Mouse (Mus musculus): ENCODE data around the gene Pde11a. TPM values are rescaled to one million over a fixed set of nuclear protein-coding genes. Genes with fewer than 3 reads are reported as not detected.
"Not testable (repeated sequence)": the region's sequence is repeated elsewhere in the genome, so short reads cannot be mapped to it uniquely, and the experiment has no call there.

Gene Pde11a
- total RNA-seq, 2 experiments from 2014 or later, result 0.14 to 0.25 TPM

DNA sequence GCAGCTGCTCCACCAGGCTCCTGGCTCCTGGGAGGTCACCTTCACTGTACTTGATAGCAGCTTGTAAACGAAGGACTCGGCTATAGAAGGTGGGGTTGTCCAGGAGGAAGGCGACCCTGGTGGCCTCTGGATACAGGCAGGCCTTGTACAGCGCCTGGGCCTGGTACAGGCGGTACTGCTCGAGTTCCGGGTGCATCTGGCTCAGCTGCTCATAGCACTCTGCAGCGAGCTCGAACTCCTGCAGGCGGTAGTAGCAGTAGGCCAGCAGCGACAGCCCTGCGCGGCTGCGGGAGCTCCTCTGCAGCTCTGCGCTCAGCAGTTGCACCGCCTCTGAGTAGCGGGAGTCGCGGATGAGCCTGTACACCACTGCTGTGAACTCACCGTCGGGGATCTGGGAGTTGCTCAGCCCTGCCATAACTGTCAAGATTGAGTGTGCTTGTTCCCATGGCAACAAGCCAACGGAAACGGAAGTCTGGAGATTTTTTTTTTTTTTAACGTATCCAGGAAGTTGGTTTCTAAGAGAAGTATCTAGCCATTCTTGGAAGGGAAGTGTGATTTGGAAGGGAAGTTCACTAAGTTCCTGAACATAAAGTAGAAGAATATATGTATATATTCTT is 360.7 kb downstream of the Pde11a start, which contains the start of gene Ttc30a2:
Gene Ttc30a2, minus strand, starts transcription at position 419 of the 617 bp plus-strand sequence.
- intact Hi-C loops (cut with DNase I), result not testable (repeated sequence)
- DNase-seq, result peak; percentile 58 to 80

DNA sequence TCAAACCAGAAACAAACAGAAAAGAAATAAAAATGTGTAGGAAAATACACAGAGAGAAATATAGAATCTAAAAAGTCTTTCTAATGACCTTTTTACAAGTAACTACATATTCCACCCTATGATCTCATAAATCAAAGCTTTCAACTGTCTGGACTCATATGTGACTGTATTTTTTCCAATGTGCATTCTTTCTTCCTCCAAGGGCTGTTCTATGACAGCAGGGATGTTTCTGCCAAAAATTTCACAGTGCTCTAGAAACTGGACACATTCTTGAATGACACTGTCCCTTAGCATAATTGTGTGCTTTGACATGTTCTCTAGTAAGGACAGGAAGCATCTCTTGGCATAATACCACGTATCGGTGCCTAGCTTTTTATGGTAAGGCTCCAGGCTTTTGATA is 362.5 kb downstream of the Pde11a start:
- intact Hi-C loops (cut with DNase I), result not testable (repeated sequence)

DNA sequence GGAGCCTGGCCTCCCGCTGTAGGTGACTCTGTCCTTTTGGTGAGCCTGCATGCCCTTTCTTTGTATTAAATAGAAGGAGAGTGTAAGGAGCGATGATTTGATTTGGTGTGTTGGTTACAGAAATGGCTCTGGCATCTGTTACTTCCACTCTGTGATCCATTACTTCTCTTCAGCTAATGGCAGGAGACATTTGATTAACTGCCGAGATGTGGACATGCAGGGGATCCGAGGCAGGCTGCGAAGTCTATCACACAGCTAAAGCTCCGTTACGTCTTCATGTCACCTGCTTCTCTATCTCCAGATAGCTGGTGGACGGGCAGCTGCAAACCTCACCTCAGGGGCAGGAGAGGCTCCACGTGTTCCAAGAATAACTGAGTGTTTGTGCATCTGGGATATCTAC is 364.4 kb downstream of the Pde11a start:
- intact Hi-C loops (cut with DNase I), result no loop called here
- no peak for DNase-seq

More for the DNA sequence above, 362.5 kb downstream of the Pde11a start:
- not testable (repeated sequence) for DNase-seq

DNA sequence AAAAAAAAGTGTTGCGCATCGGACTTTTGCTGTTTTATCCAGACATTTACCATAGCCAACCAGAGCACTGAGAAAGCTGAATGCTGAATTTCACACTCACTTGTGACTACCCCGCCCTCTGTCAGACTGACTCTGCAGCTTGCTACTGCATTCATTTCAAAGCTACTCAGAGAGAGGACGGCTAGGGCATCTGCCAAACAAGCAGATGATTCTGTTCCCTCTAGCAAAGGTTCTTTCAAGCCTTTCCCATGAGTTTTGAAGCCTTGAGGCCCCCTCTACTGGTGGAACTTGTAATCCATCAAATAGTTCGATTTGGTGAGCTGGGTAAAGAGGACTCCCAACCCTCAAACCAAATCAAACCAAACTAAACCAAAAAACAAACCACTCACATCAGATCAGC is 373.6 kb downstream of the Pde11a start:
- DNase-seq, result peak; percentile 77 to 84
- intact Hi-C loops (cut with DNase I), result loop anchor here (1.0 to 10.0 kb wide), 4 partner anchors 82 to 362 kb away; no protein-coding TSS in a partner anchor

DNA sequence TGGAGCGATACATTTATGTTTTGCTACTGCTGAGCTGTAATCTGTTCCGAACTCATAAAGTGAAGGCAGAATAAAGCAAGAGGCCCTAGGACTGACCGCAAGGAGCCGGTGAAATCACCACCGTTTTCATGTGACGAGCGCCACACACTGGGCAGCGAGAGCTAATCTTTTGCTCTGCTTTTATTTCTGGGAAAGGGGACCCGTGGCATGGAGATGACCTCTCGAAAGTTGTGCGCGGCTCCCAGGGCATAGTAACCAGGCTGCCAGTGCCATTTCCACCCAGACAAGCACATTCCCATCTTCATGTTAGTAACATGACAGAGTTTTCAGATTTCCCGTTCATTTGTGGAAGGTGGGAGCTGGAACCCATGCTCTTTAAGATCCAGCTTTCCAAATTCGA is 374.1 kb downstream of the Pde11a start:
- DNase-seq, result peak; percentile 79 to 82
- intact Hi-C loops (cut with DNase I), result loop anchor here (2.0 to 10.0 kb wide), 3 partner anchors 178 to 362 kb away; no protein-coding TSS in a partner anchor

DNA sequence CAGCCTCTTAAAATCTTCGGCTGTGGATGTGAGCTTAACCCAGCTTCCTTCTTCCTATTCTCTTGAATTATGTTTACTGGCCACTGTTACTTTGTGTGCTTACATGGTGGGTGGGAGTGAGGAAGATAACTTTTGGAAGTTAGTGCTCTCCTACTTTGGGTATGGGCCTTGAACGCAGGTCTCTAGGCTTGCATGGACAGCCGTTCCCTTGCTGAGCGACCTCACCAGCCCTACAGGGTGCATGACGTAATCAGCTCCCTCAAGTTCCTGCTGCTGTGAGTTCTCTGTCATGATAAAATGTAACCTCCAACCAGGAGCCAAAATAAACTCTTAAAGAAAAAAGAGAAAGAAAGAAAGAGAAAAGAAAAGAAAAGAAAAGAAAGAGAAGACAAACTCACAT is 374.5 kb downstream of the Pde11a start:
- no peak for DNase-seq

DNA sequence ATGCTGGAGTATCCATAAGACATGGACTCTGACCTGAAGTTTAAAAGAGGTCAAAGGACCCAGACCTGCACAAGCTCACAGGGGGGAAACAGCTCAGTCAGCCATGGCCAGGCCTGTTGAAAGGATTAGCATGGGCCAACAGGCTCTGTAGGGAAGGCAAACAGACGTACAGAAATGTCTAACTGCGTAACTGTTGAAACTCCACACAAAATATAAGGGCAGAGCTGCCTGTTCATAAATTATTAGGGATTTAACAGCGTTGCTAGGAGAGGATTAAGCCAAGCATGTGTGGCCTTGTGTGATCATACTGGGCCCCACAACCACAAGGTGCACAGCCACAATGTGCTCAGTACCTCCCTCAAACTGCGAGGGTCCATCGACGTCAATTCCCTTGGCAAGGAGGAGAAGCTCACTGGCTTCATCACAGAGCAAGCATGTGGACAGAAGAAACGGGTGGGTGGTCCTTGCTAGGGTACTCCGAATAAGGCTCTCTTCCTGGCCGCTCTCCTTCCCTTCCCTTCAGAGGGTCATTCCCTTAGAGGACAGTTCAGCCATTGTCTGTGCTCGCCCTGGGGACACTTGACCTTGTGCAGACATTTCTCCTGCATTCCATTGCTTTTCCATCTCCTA is 375.2 kb downstream of the Pde11a start:
- no peak for DNase-seq
- intact Hi-C loops (cut with DNase I), result loop anchor here (10.0 kb wide), 1 partner anchor 279 kb away; no protein-coding TSS in a partner anchor

More for the DNA sequence above, 374.5 kb downstream of the Pde11a start:
- intact Hi-C loops (cut with DNase I), result loop anchor here (2.0 to 10.0 kb wide), 3 partner anchors 177 to 361 kb away; no protein-coding TSS in a partner anchor

DNA sequence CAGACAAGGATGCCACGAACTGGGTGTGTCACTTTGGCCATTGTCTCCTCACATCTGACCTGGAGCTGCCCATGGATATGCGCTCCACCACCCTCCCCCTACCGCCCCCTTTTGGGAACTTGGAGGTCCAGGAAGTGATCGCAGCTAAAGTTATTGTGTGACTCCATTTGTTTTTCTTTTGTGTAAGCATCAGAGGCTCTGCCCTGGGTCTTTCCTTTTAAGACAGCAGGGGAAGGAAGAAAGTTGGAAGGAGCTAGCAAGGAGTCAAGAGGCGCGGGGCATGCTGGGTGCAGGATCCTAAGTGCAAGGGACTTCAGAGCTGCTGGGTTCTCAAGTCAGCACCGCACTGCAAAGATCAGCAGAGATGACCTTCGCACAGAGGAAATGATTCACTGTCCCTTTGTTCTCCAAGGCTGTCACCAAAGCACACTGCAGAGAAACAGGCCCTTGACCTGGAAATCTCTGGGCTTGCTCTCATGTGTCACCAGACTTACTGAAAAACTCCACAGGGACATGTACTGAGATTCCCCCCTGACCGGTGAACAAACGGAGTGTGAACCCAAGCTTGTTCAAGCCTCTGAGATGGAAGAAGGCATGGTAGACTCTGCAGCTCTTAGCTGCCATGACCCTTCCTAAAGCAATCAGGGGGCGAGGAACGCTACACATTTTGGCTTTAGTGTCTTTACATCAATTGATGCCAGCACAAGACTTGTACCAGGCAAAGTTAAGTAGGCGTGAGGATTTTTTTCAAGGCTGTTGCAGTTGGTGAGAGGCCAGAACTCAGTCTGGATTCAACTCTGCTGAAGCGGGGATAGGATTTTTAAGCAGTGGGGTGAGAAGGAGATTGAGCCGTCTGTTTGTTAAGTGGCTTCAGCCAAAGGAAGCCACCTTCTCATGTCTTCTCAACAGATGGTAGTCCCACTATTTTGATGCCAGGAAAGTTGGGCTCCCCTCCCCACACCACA is 377.9 kb downstream of the Pde11a start:
- peak; percentile 42 to 63 for DNase-seq

DNA sequence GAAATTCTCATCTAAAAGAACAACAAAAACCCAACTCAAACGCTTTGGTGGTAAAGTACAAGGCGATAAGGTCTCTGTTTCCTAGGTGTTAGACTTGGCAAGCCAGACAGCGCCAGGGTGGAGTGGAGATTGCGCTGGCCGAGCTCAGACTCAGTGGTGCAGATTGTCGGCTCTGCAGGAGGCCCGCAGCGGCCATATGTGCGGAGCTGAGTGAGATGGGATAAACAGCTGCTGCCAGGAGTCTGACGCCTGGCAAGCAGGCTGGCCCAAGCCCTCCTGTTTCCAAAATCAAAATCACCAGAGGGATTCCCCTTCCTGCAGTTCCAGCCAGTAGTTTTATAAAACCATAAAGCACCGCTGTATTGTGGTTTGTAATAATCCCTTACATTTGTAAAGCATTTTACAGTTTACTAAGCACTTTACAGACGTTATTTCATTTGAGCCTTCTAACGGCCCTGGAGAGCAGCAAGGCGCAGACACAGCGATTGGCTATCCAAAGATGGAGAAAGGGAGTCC is 378.7 kb downstream of the Pde11a start:
- peak; percentile 48 to 54 for DNase-seq
- intact Hi-C loops (cut with DNase I), result loop anchor here (10.0 kb wide), 1 partner anchor 275 kb away; no protein-coding TSS in a partner anchor

More for the DNA sequence above, 377.9 kb downstream of the Pde11a start:
- intact Hi-C loops (cut with DNase I), result loop anchor here (10.0 kb wide), 1 partner anchor 276 kb away; no protein-coding TSS in a partner anchor

DNA sequence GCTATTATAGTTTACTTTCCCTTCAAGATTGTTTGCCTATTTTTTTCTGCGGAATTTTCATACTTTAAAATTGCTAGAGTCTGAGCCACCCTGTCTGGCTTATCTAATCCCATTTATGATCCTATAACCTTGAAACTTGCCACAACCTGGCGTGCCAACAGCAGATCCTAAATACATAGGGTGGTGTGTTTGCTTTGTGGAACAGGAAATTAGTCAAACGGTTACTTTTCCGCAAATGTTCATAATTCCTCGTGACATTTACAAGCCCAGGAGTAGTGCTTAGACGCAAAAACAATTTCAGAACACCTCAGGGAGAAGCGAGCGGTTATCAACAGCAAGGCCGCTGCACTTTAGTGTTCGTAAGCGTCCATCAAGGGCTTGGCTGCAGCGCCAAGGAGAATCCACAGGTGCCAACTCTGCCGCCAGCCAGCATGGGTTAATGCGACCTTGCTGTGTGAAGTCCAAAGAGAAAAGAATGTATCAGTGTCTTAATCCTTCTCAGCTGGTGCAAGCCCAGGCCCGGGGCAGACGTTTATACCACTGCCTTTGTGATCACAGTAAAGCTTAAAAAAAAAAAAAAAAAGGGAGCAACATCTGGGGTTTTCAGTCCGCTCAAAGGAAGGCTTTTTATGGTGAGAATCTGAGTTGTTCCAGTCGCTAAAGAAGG is 379.3 kb downstream of the Pde11a start:
- intact Hi-C loops (cut with DNase I), result no loop called here
- peak; percentile 47 to 52 for DNase-seq

DNA sequence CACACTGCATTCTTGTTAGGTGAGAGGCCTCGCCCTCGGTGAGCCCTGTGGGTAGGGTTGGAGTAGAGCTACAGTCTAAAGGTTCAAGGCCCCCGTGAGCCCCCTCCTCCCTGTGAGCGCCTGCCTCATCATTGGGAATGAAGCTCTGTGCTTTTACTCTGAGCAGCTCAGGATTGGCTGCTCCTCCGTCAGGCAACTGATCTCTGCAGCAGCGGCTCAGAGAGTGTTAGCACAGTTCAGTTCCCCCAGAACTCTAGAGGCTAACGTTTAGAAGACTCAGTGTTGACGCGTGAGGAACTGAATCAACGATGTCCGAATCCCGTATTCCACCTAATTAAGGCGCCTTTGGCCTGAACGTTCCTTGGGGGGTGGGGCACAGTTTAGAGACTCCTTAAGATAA is 382.9 kb downstream of the Pde11a start:
- DNase-seq, result no peak
- intact Hi-C loops (cut with DNase I), result no loop called here

DNA sequence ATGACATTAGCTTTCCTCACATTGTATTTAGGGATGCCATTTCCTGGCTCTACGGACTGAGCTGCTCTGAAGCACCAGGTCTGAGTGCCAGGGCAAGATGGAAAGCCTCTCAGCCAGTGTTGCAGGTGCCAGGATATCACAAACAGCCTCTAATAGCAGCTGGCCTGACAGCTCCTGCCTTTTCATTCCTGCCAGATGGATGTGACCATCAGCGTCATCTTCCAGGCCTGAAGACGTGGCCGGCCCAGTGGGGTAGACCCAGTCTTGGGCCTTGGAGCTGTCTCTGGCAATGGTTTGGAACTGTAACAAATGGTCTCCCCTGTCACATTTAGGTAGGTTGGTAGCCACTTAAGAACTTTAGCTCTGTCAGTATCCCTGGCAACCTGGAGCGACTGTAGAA is 385.3 kb downstream of the Pde11a start:
- DNase-seq, result no peak
- intact Hi-C loops (cut with DNase I), result no loop called here

DNA sequence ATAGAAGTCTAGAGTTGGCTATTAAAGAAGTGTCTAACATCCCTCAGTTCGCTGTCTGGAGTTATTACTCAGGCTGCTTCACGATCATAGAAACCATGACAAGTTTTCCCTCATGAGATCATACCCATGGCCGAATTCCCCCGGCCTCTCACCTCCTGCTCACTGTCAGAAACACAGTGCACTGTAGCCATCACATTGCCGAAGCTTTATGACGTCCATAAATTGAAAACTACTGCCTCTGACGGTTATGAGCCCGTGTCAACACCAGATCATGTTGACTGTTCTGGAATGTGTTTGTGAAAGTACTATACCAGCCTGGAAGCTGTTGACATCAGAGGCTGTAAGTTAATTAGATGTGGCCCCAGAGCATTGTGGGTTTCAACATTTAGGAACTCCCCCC is 387.9 kb downstream of the Pde11a start:
- DNase-seq, result no peak
- intact Hi-C loops (cut with DNase I), result no loop called here

Small RNA genes within 50 kb of the gene (microRNA-seq; reads per million reads assigned to microRNA genes)
- 0 reads per million in 2 experiments for gene Gm44337

Other genes starting within 250 kb of the Pde11a start
- gene Cyct, start 21.7 kb upstream of the Pde11a start, total RNA-seq (2021), result under 1 TPM; 0.42 to 0.43 TPM
- 10 to 100 TPM; 27.2 to 32.3 TPM for gene Rbm45, start 31.2 kb upstream of the Pde11a start, total RNA-seq (2021)
- gene Osbpl6, start 67.7 kb upstream of the Pde11a start, total RNA-seq (2021), result 1 to 10 TPM; 4.5 to 4.9 TPM

All from heart, postnatal 10 days (tissue).